Mouse (Mus musculus): ENCODE data around the gene Gm3285. TPM values are rescaled to one million over a fixed set of nuclear protein-coding genes. Genes with fewer than 3 reads are reported as not detected.

Gm3285 gene
- polyA plus RNA-seq, 1 experiment from 2014 or later, result not detected

DNA sequence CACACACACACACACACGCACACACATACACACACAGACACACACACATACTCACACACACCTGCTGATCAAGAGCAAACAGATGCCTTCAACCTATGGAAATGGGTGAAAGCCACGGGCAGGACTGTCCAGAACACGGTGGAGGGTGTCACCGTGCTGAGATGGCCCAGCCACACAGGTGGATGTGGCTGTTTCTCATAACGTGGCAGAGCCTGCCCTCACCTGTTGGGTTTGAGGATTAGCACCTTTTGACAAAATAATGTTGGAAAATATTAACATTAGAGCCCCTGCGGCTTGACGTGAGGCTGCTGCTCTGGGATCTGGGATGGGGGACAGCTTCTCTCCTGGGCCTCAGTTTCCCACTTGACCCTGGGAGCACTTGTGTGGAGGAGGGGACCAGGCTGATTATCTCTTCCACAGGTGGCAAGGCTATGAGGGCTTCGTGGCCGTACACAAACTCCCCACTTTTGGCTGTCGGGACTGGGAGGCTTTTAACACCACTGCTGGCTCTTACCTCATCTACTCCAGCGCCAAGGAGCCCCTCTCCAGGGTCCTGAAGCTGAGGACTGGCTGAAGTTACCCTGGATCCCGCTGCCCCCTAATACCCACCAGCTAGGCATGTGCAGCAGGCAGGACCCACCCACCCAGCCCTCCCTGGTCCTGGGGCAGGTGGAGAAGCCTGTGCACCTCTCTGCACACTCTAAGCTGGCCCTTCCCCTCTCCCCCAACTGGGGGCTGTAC lies 24.4 kb downstream of the Gm3285 start:
- Histone ChIP-seq H3K27ac (ENCODE audit: low read length) (no peak overlapping the region), H3K36me3 (ENCODE audit: insufficient read depth, low read length) (no peaks in the 10 kb centered on the region), H3K27me3 (replicated peaks; ENCODE audit: insufficient read depth, low read length) (no peaks in the 10 kb centered on the region), H3K9ac (replicated peaks; ENCODE audit: low read depth) (no peak overlapping the region), H3K9me3 (ENCODE audit: low read length) (no peaks in the 10 kb centered on the region), H3K4me1 (ENCODE audit: insufficient read depth, low read depth, low read length) (no peaks in the 10 kb centered on the region), H3K4me3 (ENCODE audit: low read depth, low read length) (no peak overlapping the region), H3K4me2 (replicated peaks; ENCODE audit: low read depth, low read length) (no peak overlapping the region)
- ATAC-seq (no peak), DNase-seq (ENCODE audit: low spot score) (no peak)
- WGBS, result 36% methylated on average over 12 of the region's 12 CpGs
- TF ChIP-seq EP300 (IDR thresholded peaks at IDR 0.05) (no peak), CTCF (IDR thresholded peaks at IDR 0.05) (peak; percentile 51)

- WGBS, result 77% methylated on average over 8 of the region's 8 CpGs
- Histone ChIP-seq H3K4me2 (replicated peaks; ENCODE audit: low read depth, low read length) (no peak overlapping the region), H3K4me3 (ENCODE audit: low read depth, low read length) (no peak overlapping the region), H3K9me3 (ENCODE audit: low read length) (no peaks in the 10 kb centered on the region), H3K9ac (replicated peaks; ENCODE audit: low read depth) (no peak overlapping the region), H3K36me3 (ENCODE audit: insufficient read depth, low read length) (no peaks in the 10 kb centered on the region), H3K27me3 (replicated peaks; ENCODE audit: insufficient read depth, low read length) (no peaks in the 10 kb centered on the region), H3K27ac (ENCODE audit: low read length) (no peak overlapping the region), H3K4me1 (ENCODE audit: insufficient read depth, low read depth, low read length) (no peaks in the 10 kb centered on the region)
- DNase-seq (ENCODE audit: low spot score) (no peak), ATAC-seq (no peak)
- TF ChIP-seq CTCF (IDR thresholded peaks at IDR 0.05) (no peak), EP300 (IDR thresholded peaks at IDR 0.05) (no peak)
These were observed 29.3 kb downstream of the Gm3285 start for GRCm38 (mm10) chr10:77890987-77891565.

DNA sequence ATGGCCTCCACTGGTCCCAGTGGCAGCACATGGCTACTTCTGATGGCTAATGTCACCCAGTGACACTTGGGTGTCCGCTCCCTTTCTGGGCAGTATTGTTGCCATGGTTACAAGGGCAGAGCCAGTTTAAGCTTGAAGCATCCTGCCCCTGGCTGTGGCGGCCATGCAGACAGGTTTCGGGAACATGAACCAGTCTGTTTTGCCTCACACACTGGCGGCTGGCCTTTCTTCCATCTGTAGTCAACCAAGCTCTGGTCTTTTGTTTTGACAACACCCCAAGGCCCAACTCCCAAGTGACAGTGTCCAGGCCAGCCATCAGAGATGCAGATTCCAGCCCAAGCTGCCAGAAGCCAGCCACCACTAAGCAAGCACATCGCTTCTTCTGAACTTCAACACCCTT lies 33.8 kb downstream of the Gm3285 start:
- no peak overlapping the region for H3K9ac ChIP-seq (replicated peaks; ENCODE audit: low read depth)
- no peak overlapping the region for H3K4me3 ChIP-seq (ENCODE audit: low read depth, low read length)
- no peaks in the 10 kb centered on the region for H3K9me3 ChIP-seq (ENCODE audit: low read length)
- H3K4me1 ChIP-seq (ENCODE audit: insufficient read depth, low read depth, low read length), result no peaks in the 10 kb centered on the region
- 60% methylated on average over 5 of the region's 5 CpGs for WGBS
- DNase-seq (ENCODE audit: low spot score) (no peak), ATAC-seq (no peak)
- no peaks in the 10 kb centered on the region for H3K27me3 ChIP-seq (replicated peaks; ENCODE audit: insufficient read depth, low read length)
- TF ChIP-seq CTCF (IDR thresholded peaks at IDR 0.05), result no peak
- TF ChIP-seq EP300 (IDR thresholded peaks at IDR 0.05), result no peak
- H3K27ac ChIP-seq (ENCODE audit: low read length), result no peak overlapping the region
- no peaks in the 10 kb centered on the region for H3K36me3 ChIP-seq (ENCODE audit: insufficient read depth, low read length)
- no peak overlapping the region for H3K4me2 ChIP-seq (replicated peaks; ENCODE audit: low read depth, low read length)

- Histone ChIP-seq H3K27me3 (replicated peaks; ENCODE audit: insufficient read depth, low read length) (no peaks in the 10 kb centered on the region), H3K36me3 (ENCODE audit: insufficient read depth, low read length) (no peaks in the 10 kb centered on the region), H3K4me3 (ENCODE audit: low read depth, low read length) (no peak overlapping the region), H3K4me2 (replicated peaks; ENCODE audit: low read depth, low read length) (no peak overlapping the region), H3K9me3 (ENCODE audit: low read length) (no peaks in the 10 kb centered on the region), H3K27ac (ENCODE audit: low read length) (no peak overlapping the region), H3K9ac (replicated peaks; ENCODE audit: low read depth) (no peak overlapping the region), H3K4me1 (ENCODE audit: insufficient read depth, low read depth, low read length) (no peaks in the 10 kb centered on the region)
- DNase-seq (ENCODE audit: low spot score) (no peak), ATAC-seq (no peak)
- WGBS, result 69% methylated on average over 7 of the region's 7 CpGs
- TF ChIP-seq EP300 (IDR thresholded peaks at IDR 0.05), result no peak
- no peak for TF ChIP-seq CTCF (IDR thresholded peaks at IDR 0.05)
These were observed 38.4 kb downstream of the Gm3285 start for GRCm38 (mm10) chr10:77900126-77900525.

DNA sequence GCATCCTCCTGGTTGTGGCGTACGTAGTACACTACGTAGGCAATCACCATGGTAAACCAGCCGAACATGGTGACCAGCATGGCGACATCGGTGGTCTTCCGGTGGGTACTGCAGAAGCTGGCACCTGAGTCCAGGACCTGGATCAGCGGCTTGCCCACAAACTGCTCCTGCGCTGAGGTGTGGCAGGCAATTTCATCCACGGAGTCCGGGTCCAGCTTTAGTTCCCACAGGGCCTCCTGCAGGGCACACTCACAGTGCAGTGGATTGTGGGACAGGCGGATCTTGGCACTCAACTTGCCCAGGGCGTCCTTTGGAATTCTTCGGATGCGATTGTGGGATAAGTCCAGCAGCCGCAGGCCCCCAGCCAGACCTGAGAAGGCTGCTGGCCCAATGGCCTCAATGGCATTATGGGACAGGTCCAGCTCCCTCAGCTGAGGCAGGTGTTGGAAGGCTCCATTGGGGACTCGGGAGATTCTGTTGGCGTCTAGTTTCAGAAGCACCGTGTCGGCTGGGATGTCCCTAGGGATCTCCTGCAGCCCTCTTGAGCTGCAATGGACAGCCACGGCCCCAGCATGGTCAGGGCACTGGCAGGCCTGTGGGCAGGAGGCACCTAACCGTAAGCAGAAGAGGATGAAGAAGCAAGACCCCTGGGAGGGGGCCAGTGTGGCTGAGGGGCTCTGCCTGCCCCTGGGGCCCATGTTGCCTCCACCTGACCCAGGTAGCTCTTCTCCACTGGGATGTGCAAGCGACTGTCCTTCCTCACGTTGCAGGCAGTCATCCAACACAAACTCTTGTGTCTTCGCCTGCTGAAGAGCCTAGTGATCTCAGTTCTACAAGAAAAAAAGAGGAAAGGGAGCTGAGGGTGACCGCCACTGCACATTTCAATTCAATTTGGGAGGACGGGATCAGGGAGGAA lies 39.4 kb downstream of the Gm3285 start:
- Histone ChIP-seq H3K9me3 (ENCODE audit: low read length) (no peaks in the 10 kb centered on the region), H3K4me2 (replicated peaks; ENCODE audit: low read depth, low read length) (no peak overlapping the region), H3K4me3 (ENCODE audit: low read depth, low read length) (no peak overlapping the region), H3K36me3 (ENCODE audit: insufficient read depth, low read length) (no peaks in the 10 kb centered on the region), H3K27ac (ENCODE audit: low read length) (no peak overlapping the region), H3K9ac (replicated peaks; ENCODE audit: low read depth) (no peak overlapping the region), H3K27me3 (replicated peaks; ENCODE audit: insufficient read depth, low read length) (no peaks in the 10 kb centered on the region), H3K4me1 (ENCODE audit: insufficient read depth, low read depth, low read length) (no peaks in the 10 kb centered on the region)
- 84% methylated on average over 27 of the region's 27 CpGs for WGBS
- ATAC-seq, result no peak
- no peak for DNase-seq (ENCODE audit: low spot score)
- TF ChIP-seq CTCF (IDR thresholded peaks at IDR 0.05), result no peak
- no peak for TF ChIP-seq EP300 (IDR thresholded peaks at IDR 0.05)

GRCm38 (mm10) chr10:77901871-77902210 lies 40.1 kb downstream of the Gm3285 start:
- Histone ChIP-seq H3K9me3 (ENCODE audit: low read length) (no peaks in the 10 kb centered on the region), H3K4me3 (ENCODE audit: low read depth, low read length) (peak overlapping the region; percentile 55), H3K9ac (replicated peaks; ENCODE audit: low read depth) (peak overlapping the region; percentile 43; the same call in 1 of the 2 replicates), H3K27me3 (replicated peaks; ENCODE audit: insufficient read depth, low read length) (no peaks in the 10 kb centered on the region), H3K27ac (ENCODE audit: low read length) (no peak overlapping the region), H3K36me3 (ENCODE audit: insufficient read depth, low read length) (no peaks in the 10 kb centered on the region), H3K4me1 (ENCODE audit: insufficient read depth, low read depth, low read length) (no peaks in the 10 kb centered on the region), H3K4me2 (replicated peaks; ENCODE audit: low read depth, low read length) (peak overlapping the region; percentile 92)
- ATAC-seq (peak; percentile 17), DNase-seq (ENCODE audit: low spot score) (peak; percentile 39)
- TF ChIP-seq EP300 (IDR thresholded peaks at IDR 0.05), result no peak
- no peak for TF ChIP-seq CTCF (IDR thresholded peaks at IDR 0.05)
- WGBS, result 3% methylated on average over 14 of the region's 14 CpGs

Measured in lung, postnatal 0 days (tissue).